Mouse (Mus musculus): ENCODE measurements around the gene Cd63. TPM values are rescaled to one million over a fixed set of nuclear protein-coding genes. Genes with fewer than 3 reads are reported as not detected.

Gene Cd63
- polyA plus RNA-seq, 1 experiment: 221 TPM

Other genes starting within 250 kb of the Cd63 start
- gene Suox, start 226.9 kb upstream of the Cd63 start, polyA plus RNA-seq (2012; rRNA removed): 154 and 180 TPM in 2 replicates
- 101 and 107 TPM in 2 replicates for gene Rab5b, start 204.7 kb upstream of the Cd63 start, polyA plus RNA-seq (2012; rRNA removed)
- gene Pmel, start 196.8 kb upstream of the Cd63 start, polyA plus RNA-seq (2012; rRNA removed): 48.9 and 54.5 TPM in 2 replicates
- gene Cdk2, start 196.0 kb upstream of the Cd63 start, polyA plus RNA-seq (2012; rRNA removed): 19.5 and 23.5 TPM in 2 replicates
- 16.3 and 16.6 TPM in 2 replicates for gene Dgka, start 156.1 kb upstream of the Cd63 start, polyA plus RNA-seq (2012; rRNA removed)
- 24.9 and 25.1 TPM in 2 replicates for gene Pym1, start 153.1 kb upstream of the Cd63 start, polyA plus RNA-seq (2012; rRNA removed)
- gene Mmp19, start 110.1 kb upstream of the Cd63 start, polyA plus RNA-seq (2012; rRNA removed): 15.4 and 21.7 TPM in 2 replicates
- 18.3 and 21.4 TPM in 2 replicates for gene Dnajc14, start 96.9 kb upstream of the Cd63 start, polyA plus RNA-seq (2012; rRNA removed)
- 18.0 and 22.4 TPM in 2 replicates for gene Tmem198b, start 96.6 kb upstream of the Cd63 start, polyA plus RNA-seq (2012; rRNA removed)
- 8.2 and 8.5 TPM in 2 replicates for gene Sarnp, start 83.7 kb upstream of the Cd63 start, polyA plus RNA-seq (2012; rRNA removed)
- gene Ormdl2, start 79.3 kb upstream of the Cd63 start, polyA plus RNA-seq (2012; rRNA removed): 129 and 147 TPM in 2 replicates
- 1.4 and 1.7 TPM in 2 replicates for gene Gdf11, start 9.3 kb upstream of the Cd63 start, polyA plus RNA-seq (2012; rRNA removed)
- gene Rdh5, start 21.9 kb downstream of the Cd63 start, polyA plus RNA-seq (2012; rRNA removed): 23.7 and 24.5 TPM in 2 replicates
- 227 and 296 TPM in 2 replicates for gene Bloc1s1, start 23.0 kb downstream of the Cd63 start, polyA plus RNA-seq (2012; rRNA removed)
- 85.0 and 170 TPM in 2 replicates for gene Itga7, start 32.8 kb downstream of the Cd63 start, polyA plus RNA-seq (2012; rRNA removed)
- gene Mettl7b, start 60.0 kb downstream of the Cd63 start, polyA plus RNA-seq (2012; rRNA removed): 3.9 and 6.2 TPM in 2 replicates
- gene Olfr9, start 88.4 kb downstream of the Cd63 start, polyA plus RNA-seq (2012; rRNA removed): not detected in 2 replicates
- not detected in 2 replicates for gene Olfr763, start 109.8 kb downstream of the Cd63 start, polyA plus RNA-seq (2012; rRNA removed)
- gene Olfr764-ps1, start 138.9 kb downstream of the Cd63 start, polyA plus RNA-seq (2012; rRNA removed): not detected in 2 replicates
- gene Olfr765, start 149.0 kb downstream of the Cd63 start, polyA plus RNA-seq (2012; rRNA removed): not detected in 2 replicates
- not detected in 2 replicates for gene Olfr766-ps1, start 168.0 kb downstream of the Cd63 start, polyA plus RNA-seq (2012; rRNA removed)
- gene Olfr767, start 181.9 kb downstream of the Cd63 start, polyA plus RNA-seq (2012; rRNA removed): not detected in 2 replicates
- gene Olfr768, start 198.4 kb downstream of the Cd63 start, polyA plus RNA-seq (2012; rRNA removed): not detected in 2 replicates
- not detected in 2 replicates for gene Olfr769, start 216.9 kb downstream of the Cd63 start, polyA plus RNA-seq (2012; rRNA removed)
- gene Olfr770, start 238.0 kb downstream of the Cd63 start, polyA plus RNA-seq (2012; rRNA removed): not detected in 2 replicates

Data from gonadal fat pad, adult 2 months (tissue).